9 mouse cellular contexts compared by ENCODE assay signal in genomic region chr17:56040857-56041163, GRCm38 (mm10). TPM values are rescaled to one million over a fixed set of nuclear protein-coding genes. Genes with fewer than 3 reads are reported as not detected.
DNase-seq lines count a peak whose midpoint lies in the region; ATAC-seq lines count a peak whose summit lies in the region.
"Had no signal": no experiment of that assay in that cellular context is flagged by ENCODE, and none has a peak within 500 bp of the region (broad histone marks: within the 10 kb centered on the region; RNA-seq: fewer than 3 reads in every experiment).

No protein-coding gene starts in this region.

- 1% methylated on average over 12 of the region's 12 CpGs for WGBS in heart, embryonic 13.5 days
- WGBS in hindbrain, embryonic 12.5 days: 4% methylated on average over 12 of the region's 12 CpGs
- WGBS in midbrain, embryonic 11.5 days: 3% methylated on average over 12 of the region's 12 CpGs

- H3K27ac ChIP-seq in heart, embryonic 13.5 days (replicated peaks): peak overlapping the region; percentile 87
- no peak overlapping the region for H3K27ac ChIP-seq in hindbrain, embryonic 12.5 days
- H3K27ac ChIP-seq in midbrain, embryonic 11.5 days (ENCODE audit: low read depth, low read length): peak overlapping the region; percentile 38; the same call in 1 of the 2 replicates

- H3K4me2 ChIP-seq in heart, embryonic 13.5 days: peak overlapping the region; percentile 93
- peak overlapping the region; percentile 78 for H3K4me2 ChIP-seq in hindbrain, embryonic 12.5 days (replicated peaks)
- H3K4me2 ChIP-seq in midbrain, embryonic 11.5 days: peak overlapping the region; percentile 79

- no peaks in the 10 kb centered on the region for H3K27me3 ChIP-seq in heart, embryonic 13.5 days (replicated peaks)
- H3K27me3 ChIP-seq in hindbrain, embryonic 12.5 days: no peaks in the 10 kb centered on the region
- H3K27me3 ChIP-seq in midbrain, embryonic 11.5 days (ENCODE audit: control insufficient read depth, insufficient read depth, low read length): no peaks in the 10 kb centered on the region
- H3K27me3 ChIP-seq: Patski had no signal

- peaks cover 20% of the 10 kb centered on the region for H3K4me1 ChIP-seq in heart, embryonic 13.5 days
- peaks cover 16% of the 10 kb centered on the region for H3K4me1 ChIP-seq in hindbrain, embryonic 12.5 days
- H3K4me1 ChIP-seq in midbrain, embryonic 11.5 days (ENCODE audit: control insufficient read depth, insufficient read depth, low read length): peaks cover 11% of the 10 kb centered on the region

- no peak for DNase-seq in heart, postnatal 14 days
- peak; percentile 42 for DNase-seq in NIH3T3 (ENCODE audit: low read depth)
- DNase-seq in midbrain, embryonic 11.5 days (ENCODE audit: low spot score, missing footprints): no peak
- DNase-seq in B cell, adult 2 months: no peak
- no peak for DNase-seq in right cerebral cortex, postnatal 4 days
- no peak for DNase-seq in ovary, postnatal 14 days (ENCODE audit: low spot score)

- ATAC-seq in heart, embryonic 13.5 days (ENCODE audit: extremely low read depth, insufficient number of reproducible peaks, low FRiP score, low TSS enrichment): no peak
- no peak for ATAC-seq in hindbrain, embryonic 12.5 days (ENCODE audit: low FRiP score)
- no peak for ATAC-seq in midbrain, embryonic 11.5 days (ENCODE audit: low FRiP score)

- peaks cover 27% of the 10 kb centered on the region for H3K36me3 ChIP-seq in heart, embryonic 13.5 days
- peaks cover 4% of the 10 kb centered on the region; the same call in 1 of the 2 replicates for H3K36me3 ChIP-seq in hindbrain, embryonic 12.5 days
- peaks cover 10% of the 10 kb centered on the region for H3K36me3 ChIP-seq in midbrain, embryonic 11.5 days (ENCODE audit: control insufficient read depth, insufficient read depth, low read length)

- intact Hi-C loops in heart, postnatal 14 days (cut with DNase I): loop anchor here (2.0 kb wide), 1 partner anchor 34 kb away; the partner anchor contains the start of gene Ubxn6

- no peaks in the 10 kb centered on the region for H3K9me3 ChIP-seq in heart, embryonic 13.5 days
- no peaks in the 10 kb centered on the region for H3K9me3 ChIP-seq in hindbrain, embryonic 12.5 days (replicated peaks)
- H3K9me3 ChIP-seq in midbrain, embryonic 11.5 days (ENCODE audit: control insufficient read depth, low read length): no peaks in the 10 kb centered on the region

- H3K9ac ChIP-seq in heart, embryonic 13.5 days: peak overlapping the region; percentile 95
- peak overlapping the region; percentile 59 for H3K9ac ChIP-seq in hindbrain, embryonic 12.5 days
- H3K9ac ChIP-seq in midbrain, embryonic 11.5 days (ENCODE audit: low read length): peak overlapping the region; percentile 81

- peak overlapping the region; percentile 88 for H3K4me3 ChIP-seq in heart, embryonic 13.5 days
- peak overlapping the region; percentile 61 for H3K4me3 ChIP-seq in hindbrain, embryonic 12.5 days
- H3K4me3 ChIP-seq in midbrain, embryonic 11.5 days (ENCODE audit: low read depth, low read length): peak overlapping the region; percentile 80

RNA-seq across cellular contexts. Expression of gene Chaf1a, which starts 0.6 kb away (rescaled TPM):
- 14.1 and 14.2 TPM in 2 replicates for polyA plus RNA-seq in heart, embryonic 13.5 days (2015; fragmentation: Nextera tagmentation; extraction: Ambion mirVana)
- total RNA-seq in heart, postnatal 14 days (2021): 1 to 10 TPM; 2.6 to 3.4 TPM
- polyA plus RNA-seq in hindbrain, embryonic 12.5 days (2016; fragmentation: Nextera tagmentation; extraction: Ambion mirVana): 26.8 and 30.2 TPM in 2 replicates
- 20.7 and 24.7 TPM in 2 replicates for polyA plus RNA-seq in midbrain, embryonic 11.5 days (2014; fragmentation: Nextera tagmentation; extraction: Ambion mirVana)

RNA-seq across cellular contexts. Expression of gene Sh3gl1, which starts 4.4 kb away (rescaled TPM):
- polyA plus RNA-seq in heart, embryonic 13.5 days (2015; fragmentation: Nextera tagmentation; extraction: Ambion mirVana): 85.0 and 87.6 TPM in 2 replicates
- 10 to 100 TPM; 23.0 to 24.1 TPM for total RNA-seq in heart, postnatal 14 days (2021)
- polyA plus RNA-seq in hindbrain, embryonic 12.5 days (2016; fragmentation: Nextera tagmentation; extraction: Ambion mirVana): 141 and 144 TPM in 2 replicates
- polyA plus RNA-seq in midbrain, embryonic 11.5 days (2014; fragmentation: Nextera tagmentation; extraction: Ambion mirVana): 106 and 118 TPM in 2 replicates

RNA-seq across cellular contexts. Expression of gene Ubxn6, which starts 34.0 kb away (rescaled TPM):
- polyA plus RNA-seq in heart, embryonic 13.5 days (2015; fragmentation: Nextera tagmentation; extraction: Ambion mirVana): 37.8 and 44.2 TPM in 2 replicates
- 10 to 100 TPM; 46.9 to 50.5 TPM for total RNA-seq in heart, postnatal 14 days (2021)
- polyA plus RNA-seq in hindbrain, embryonic 12.5 days (2016; fragmentation: Nextera tagmentation; extraction: Ambion mirVana): 62.4 and 64.5 TPM in 2 replicates
- polyA plus RNA-seq in midbrain, embryonic 11.5 days (2014; fragmentation: Nextera tagmentation; extraction: Ambion mirVana): 43.2 and 48.4 TPM in 2 replicates

RNA-seq across cellular contexts. Expression of gene Mpnd, which starts 35.3 kb away (rescaled TPM):
- polyA plus RNA-seq in heart, embryonic 13.5 days (2015; fragmentation: Nextera tagmentation; extraction: Ambion mirVana): 62.1 and 68.1 TPM in 2 replicates
- total RNA-seq in heart, postnatal 14 days (2021): 10 to 100 TPM; 44.1 to 49.9 TPM
- polyA plus RNA-seq in hindbrain, embryonic 12.5 days (2016; fragmentation: Nextera tagmentation; extraction: Ambion mirVana): 196 and 209 TPM in 2 replicates
- polyA plus RNA-seq in midbrain, embryonic 11.5 days (2014; fragmentation: Nextera tagmentation; extraction: Ambion mirVana): 146 and 158 TPM in 2 replicates

RNA-seq across cellular contexts. Expression of gene Stap2, which starts 35.4 kb away (rescaled TPM):
- 11.9 and 14.6 TPM in 2 replicates for polyA plus RNA-seq in heart, embryonic 13.5 days (2015; fragmentation: Nextera tagmentation; extraction: Ambion mirVana)
- 10 to 100 TPM; 15.9 to 17.9 TPM for total RNA-seq in heart, postnatal 14 days (2021)
- polyA plus RNA-seq in hindbrain, embryonic 12.5 days (2016; fragmentation: Nextera tagmentation; extraction: Ambion mirVana): 6.5 and 6.6 TPM in 2 replicates
- 3.6 and 4.5 TPM in 2 replicates for polyA plus RNA-seq in midbrain, embryonic 11.5 days (2014; fragmentation: Nextera tagmentation; extraction: Ambion mirVana)
